Mouse (Mus musculus) stomach, postnatal 0 days (tissue): ENCODE results near the gene Mylk.

Experiments used
- CTCF ChIP-seq: IDR thresholded peaks from 2 replicates; pipeline ENCODE4 v1.5.1; 2016; ENCODE audit warnings: antibody characterized with exemption, low read depth, mild to moderate bottlenecking, moderate library complexity
- EP300 ChIP-seq: optimal IDR thresholded peaks from 2 replicates; pipeline ENCODE3; 2016; ENCODE audit warnings: antibody characterized with exemption

GRCm38 (mm10) chr16:34782442-34782841, 37.4 kb downstream of the Mylk start:
- TF ChIP-seq CTCF: no peak
- TF ChIP-seq EP300: no peak
